Mouse (Mus musculus) embryonic facial prominence, embryonic 10.5 days (tissue): Measurements from ENCODE around the gene Emx2. TPM values are rescaled to one million over a fixed set of nuclear protein-coding genes. Genes with fewer than 3 reads are reported as not detected.
A peak's percentile ranks its signal among the peaks of the same experiment; 100 is the strongest.

Experiments used
- DNase-seq: peaks from one replicate; pipeline ENCODE4 v3.0.0-alpha.2; 2017; ENCODE audit warnings: low spot score
- H3K27ac ChIP-seq: fragments of 300-500 bp; sonication (generic); replicated peaks from 2 replicates; pipeline ENCODE4 v1.5.1; 2016; ENCODE audit warnings: mild to moderate bottlenecking
- H3K27me3 ChIP-seq: fragments of 300-500 bp; sonication (generic); replicated peaks from 2 replicates; pipeline ENCODE4 v1.6.1; 2016; ENCODE audit warnings: low read depth, mild to moderate bottlenecking; ENCODE audit not compliant: poor library complexity, severe bottlenecking
- H3K36me3 ChIP-seq: fragments of 300-500 bp; sonication (generic); replicated peaks from 2 replicates; pipeline ENCODE4 v1.6.1; 2016; ENCODE audit warnings: mild to moderate bottlenecking, moderate library complexity
- H3K4me1 ChIP-seq: fragments of 300-500 bp; sonication (generic); 2 replicates; pipeline ENCODE4 v1.6.1; 2016
- H3K4me3 ChIP-seq: fragments of 300-500 bp; sonication (generic); 2 replicates; pipeline ENCODE4 v1.5.1; 2016; ENCODE audit warnings: mild to moderate bottlenecking, moderate library complexity
- H3K9me3 ChIP-seq: fragments of 300-500 bp; sonication (generic); 2 replicates; pipeline ENCODE4 v1.6.1; 2016; ENCODE audit warnings: mild to moderate bottlenecking
- WGBS: fragments of 180-500 bp; shearing (Covaris S2); methylation state at CpG from one replicate; pipeline ENCODE4 v1.1.7; 2016; 5-methylcytosine and 5-hydroxymethylcytosine counted together
- polyA plus RNA-seq: library from polyadenylated mRNA; unstranded; fragments of >200 nt; fragmentation: Nextera tagmentation; extraction: Ambion mirVana; gene quantifications from 2 replicates; pipeline ENCODE4 v1.2.1, GENCODE M21; 2016

Gene Emx2
- polyA plus RNA-seq, result 8.0 and 12.1 TPM in 2 replicates

GRCm38 (mm10) chr19:59457951-59458742 lies at the start of gene Emx2:
Gene Emx2, plus strand, starts transcription at chr19:59458372.
- no peaks in the 10 kb centered on the region for H3K36me3 ChIP-seq
- H3K4me1 ChIP-seq, result peaks cover 38% of the 10 kb centered on the region
- peak within 1 kb of the TSS; percentile 89 for H3K27ac ChIP-seq
- WGBS, result under 1% methylated on average over 58 of the region's 58 CpGs
- no peaks in the 10 kb centered on the region for H3K9me3 ChIP-seq
- peaks cover 100% of the 10 kb centered on the region for H3K27me3 ChIP-seq
- H3K4me3 ChIP-seq, result peak within 1 kb of the TSS; percentile 68
- DNase-seq, result peak; percentile 92

- Histone ChIP-seq H3K9me3 (no peaks in the 10 kb centered on the region), H3K4me3 (no peak overlapping the region), H3K36me3 (no peaks in the 10 kb centered on the region), H3K27ac (no peak overlapping the region), H3K4me1 (peaks cover 4% of the 10 kb centered on the region), H3K27me3 (peaks cover 15% of the 10 kb centered on the region)
- WGBS, result 58% methylated on average over 5 of the region's 5 CpGs
- DNase-seq, result no peak
These were observed 44.0 kb upstream of the Emx2 start for GRCm38 (mm10) chr19:59414128-59414527.

GRCm38 (mm10) chr19:59418024-59418423 lies 40.1 kb upstream of the Emx2 start:
- H3K27ac ChIP-seq, result no peak overlapping the region
- no peak overlapping the region for H3K4me3 ChIP-seq
- H3K36me3 ChIP-seq, result no peaks in the 10 kb centered on the region
- no peaks in the 10 kb centered on the region for H3K9me3 ChIP-seq
- H3K4me1 ChIP-seq, result peaks cover 24% of the 10 kb centered on the region
- WGBS, result 4% methylated on average over 15 of the region's 15 CpGs
- peak; percentile 92 for DNase-seq
- H3K27me3 ChIP-seq, result peaks cover 53% of the 10 kb centered on the region

GRCm38 (mm10) chr19:59418671-59419070 lies 39.5 kb upstream of the Emx2 start:
- no peaks in the 10 kb centered on the region for H3K36me3 ChIP-seq
- peaks cover 56% of the 10 kb centered on the region for H3K27me3 ChIP-seq
- DNase-seq, result no peak
- H3K4me1 ChIP-seq, result peaks cover 30% of the 10 kb centered on the region
- no peak overlapping the region for H3K27ac ChIP-seq
- H3K4me3 ChIP-seq, result no peak overlapping the region
- WGBS, result 73% methylated on average over 6 of the region's 6 CpGs
- H3K9me3 ChIP-seq, result no peaks in the 10 kb centered on the region

- Histone ChIP-seq H3K36me3 (no peaks in the 10 kb centered on the region), H3K4me3 (peak overlapping the region; percentile 46), H3K27me3 (peaks cover 50% of the 10 kb centered on the region), H3K9me3 (no peaks in the 10 kb centered on the region), H3K27ac (peak overlapping the region; percentile 27; the same call in 1 of the 2 replicates), H3K4me1 (peaks cover 53% of the 10 kb centered on the region)
- 12% methylated on average over 8 of the region's 8 CpGs for WGBS
- DNase-seq, result peak; percentile 41
These were observed 35.8 kb upstream of the Emx2 start for GRCm38 (mm10) chr19:59422393-59422792.

GRCm38 (mm10) chr19:59423685-59424084 lies 34.5 kb upstream of the Emx2 start:
- peak; percentile 65 for DNase-seq
- H3K27me3 ChIP-seq, result peaks cover 44% of the 10 kb centered on the region
- peak overlapping the region; percentile 27; the same call in 1 of the 2 replicates for H3K27ac ChIP-seq
- H3K36me3 ChIP-seq, result peaks cover 6% of the 10 kb centered on the region; the same call in 1 of the 2 replicates
- H3K9me3 ChIP-seq, result peaks cover 5% of the 10 kb centered on the region; the same call in 1 of the 2 replicates
- no peak overlapping the region for H3K4me3 ChIP-seq
- H3K4me1 ChIP-seq, result peaks cover 49% of the 10 kb centered on the region
- WGBS, result 30% methylated on average over 6 of the region's 6 CpGs

- H3K9me3 ChIP-seq, result peaks cover 5% of the 10 kb centered on the region; the same call in 1 of the 2 replicates
- WGBS, result 56% methylated on average over 7 of the region's 7 CpGs
- no peak for DNase-seq
- H3K4me3 ChIP-seq, result no peak overlapping the region
- peaks cover 6% of the 10 kb centered on the region; the same call in 1 of the 2 replicates for H3K36me3 ChIP-seq
- peaks cover 41% of the 10 kb centered on the region for H3K4me1 ChIP-seq
- H3K27ac ChIP-seq, result no peak overlapping the region
- H3K27me3 ChIP-seq, result peaks cover 32% of the 10 kb centered on the region
These were observed 33.2 kb upstream of the Emx2 start for GRCm38 (mm10) chr19:59424975-59425374.

- no peak for DNase-seq
- peaks cover 36% of the 10 kb centered on the region for H3K27me3 ChIP-seq
- 55% methylated on average over 6 of the region's 6 CpGs for WGBS
- peaks cover 28% of the 10 kb centered on the region for H3K4me1 ChIP-seq
- H3K4me3 ChIP-seq, result no peak overlapping the region
- H3K9me3 ChIP-seq, result peaks cover 5% of the 10 kb centered on the region; the same call in 1 of the 2 replicates
- H3K27ac ChIP-seq, result no peak overlapping the region
- H3K36me3 ChIP-seq, result peaks cover 6% of the 10 kb centered on the region; the same call in 1 of the 2 replicates
These were observed 25.9 kb upstream of the Emx2 start for GRCm38 (mm10) chr19:59432286-59432685.

GRCm38 (mm10) chr19:59450561-59451135 lies 7.5 kb upstream of the Emx2 start:
- H3K4me1 ChIP-seq, result peaks cover 16% of the 10 kb centered on the region
- no peak overlapping the region for H3K27ac ChIP-seq

GRCm38 (mm10) chr19:59451441-59451951 lies 6.7 kb upstream of the Emx2 start:
- no peaks in the 10 kb centered on the region for H3K9me3 ChIP-seq
- DNase-seq, result peak; percentile 72
- peaks cover 100% of the 10 kb centered on the region for H3K27me3 ChIP-seq
- H3K4me3 ChIP-seq, result peak overlapping the region; percentile 49
- peak overlapping the region; percentile 53 for H3K27ac ChIP-seq
- H3K36me3 ChIP-seq, result no peaks in the 10 kb centered on the region
- WGBS, result under 1% methylated on average over 31 of the region's 31 CpGs
- peaks cover 19% of the 10 kb centered on the region for H3K4me1 ChIP-seq

More at GRCm38 (mm10) chr19:59450561-59451135, 7.5 kb upstream of the Emx2 start:
- Histone ChIP-seq H3K4me3 (peak overlapping the region; percentile 49), H3K36me3 (no peaks in the 10 kb centered on the region), H3K9me3 (no peaks in the 10 kb centered on the region), H3K27me3 (peaks cover 100% of the 10 kb centered on the region)
- DNase-seq, result peak; percentile 24
- WGBS, result 5% methylated on average over 14 of the region's 14 CpGs

- Histone ChIP-seq H3K4me1 (peaks cover 19% of the 10 kb centered on the region), H3K27ac (no peak overlapping the region), H3K9me3 (no peaks in the 10 kb centered on the region), H3K4me3 (no peak overlapping the region), H3K36me3 (no peaks in the 10 kb centered on the region), H3K27me3 (peaks cover 100% of the 10 kb centered on the region)
- DNase-seq, result no peak
- 6% methylated on average over 4 of the region's 4 CpGs for WGBS
These were observed 5.9 kb upstream of the Emx2 start for GRCm38 (mm10) chr19:59452321-59452720.

- Histone ChIP-seq H3K4me3 (no peak overlapping the region), H3K27me3 (peaks cover 100% of the 10 kb centered on the region), H3K27ac (no peak overlapping the region), H3K36me3 (no peaks in the 10 kb centered on the region), H3K4me1 (peaks cover 30% of the 10 kb centered on the region), H3K9me3 (no peaks in the 10 kb centered on the region)
- peak; percentile 18 for DNase-seq
- WGBS, result 8% methylated on average over 13 of the region's 13 CpGs
These were observed 4.6 kb upstream of the Emx2 start for GRCm38 (mm10) chr19:59453591-59453990.
